Mouse (Mus musculus): ENCODE measurements around the gene Mtmr10.

GRCm38 (mm10) chr7:64360586-64360945 is 73.1 kb downstream of the Mtmr10 start:
- TF ChIP-seq CTCF (IDR thresholded peaks at IDR 0.05), result no peak
- TF ChIP-seq EP300 (IDR thresholded peaks at IDR 0.05), result no peak

All from lung, postnatal 0 days (tissue).